Mouse (Mus musculus): ENCODE results near the gene Myo6. TPM values are rescaled to one million over a fixed set of nuclear protein-coding genes. Genes with fewer than 3 reads are reported as not detected.

The Myo6 gene
- polyA plus RNA-seq, 1 experiment from 2014 or later = 15.2 TPM

DNA sequence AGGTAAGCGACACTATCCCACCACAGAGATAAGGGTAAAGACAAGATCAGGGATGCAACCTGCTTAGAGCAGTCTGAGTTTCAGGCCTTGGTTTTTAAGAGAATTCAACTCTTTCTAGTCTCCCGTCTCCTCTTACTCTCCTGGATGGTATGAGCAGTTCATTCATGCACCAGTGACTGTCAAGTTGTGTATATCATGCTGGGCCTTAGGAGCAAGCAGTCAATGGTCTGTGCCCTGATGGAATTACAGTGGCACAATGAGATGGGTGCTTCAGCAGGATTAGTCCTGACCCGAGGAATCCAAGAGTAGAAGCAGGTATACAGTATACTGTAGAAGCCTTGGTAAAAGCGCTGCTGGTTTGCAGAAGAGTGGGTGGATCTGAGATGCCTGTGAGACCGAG is 50.7 kb downstream of the Myo6 start:
- WGBS = 80% methylated on average over 5 of the region's 5 CpGs
- ATAC-seq (ENCODE audit: insufficient number of reproducible peaks, insufficient read depth, low FRiP score, low read depth) = no peak

DNA sequence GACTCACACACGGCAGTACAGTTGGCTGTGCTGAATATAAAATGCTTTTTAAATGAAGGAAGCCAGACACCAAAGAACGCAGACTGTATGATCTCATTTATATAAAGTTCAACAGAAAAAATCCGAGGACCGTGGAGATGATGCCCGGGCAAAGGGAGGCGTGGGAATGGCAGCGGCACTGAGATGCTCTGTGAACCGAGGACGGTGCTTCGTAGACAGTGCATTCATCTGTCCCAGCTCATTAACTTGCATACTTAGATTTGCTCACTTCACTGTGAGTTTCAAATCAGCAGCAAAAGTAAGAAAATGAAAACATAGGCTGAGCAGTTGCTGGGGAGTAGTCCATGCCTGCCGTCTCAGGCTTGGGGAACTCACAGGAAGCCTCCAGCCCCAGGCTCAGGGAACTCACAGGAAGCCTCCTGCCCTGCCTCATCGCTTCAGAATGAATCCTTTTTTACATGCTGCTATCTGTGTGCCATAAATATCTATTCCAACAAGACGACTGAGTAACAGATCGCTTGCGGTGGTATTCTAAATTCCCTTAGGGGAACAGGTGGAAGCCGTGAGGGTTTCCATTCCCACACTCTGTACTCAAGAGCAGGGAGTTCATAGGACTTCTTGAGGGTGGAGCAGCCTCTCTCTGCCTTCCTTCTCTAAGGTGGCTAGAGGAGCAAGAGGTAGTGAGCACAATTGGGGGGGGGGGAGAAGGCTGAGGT is 52.1 kb downstream of the Myo6 start:
- WGBS = 65% methylated on average over 16 of the region's 16 CpGs
- peaks cover 2 to 14% of the 10 kb centered on the region in 2 experiments; a peak in 3 of 4 replicates for H3K4me1 ChIP-seq (ENCODE audit: control insufficient read depth in 2 of 2, insufficient read depth in 2 of 2, low read length in 2 of 2)
- no peaks in the 10 kb centered on the region for H3K27me3 ChIP-seq (ENCODE audit: control insufficient read depth, insufficient read depth, low read length)
- H3K9me3 ChIP-seq (ENCODE audit: control insufficient read depth, low read length) = no peaks in the 10 kb centered on the region
- no peak for ATAC-seq (ENCODE audit: insufficient number of reproducible peaks, insufficient read depth, low FRiP score, low read depth)
- H3K27ac ChIP-seq (replicated peaks in 1 of 2; ENCODE audit: control insufficient read depth in 1 of 2, insufficient read depth in 1 of 2, low read depth in 2 of 2, low read length in 2 of 2) = peak overlapping the region in 1 of 2 experiments; percentile 19; a peak in 1 of 4 replicates
- H3K9ac ChIP-seq (ENCODE audit: low read length) = peak overlapping the region; percentile 21; the same call in 1 of the 2 replicates
- peaks cover 13% of the 10 kb centered on the region for H3K36me3 ChIP-seq (ENCODE audit: control insufficient read depth, insufficient read depth, low read length)
- no peak overlapping the region for H3K4me2 ChIP-seq (ENCODE audit: low read length)
- H3K4me3 ChIP-seq (ENCODE audit: control insufficient read depth in 1 of 2, insufficient read depth in 1 of 2, low read depth in 1 of 2, low read length in 2 of 2) = no peak overlapping the region

More for the DNA sequence above, 50.7 kb downstream of the Myo6 start:
- Histone ChIP-seq H3K4me2 (ENCODE audit: low read length) (no peak overlapping the region), H3K9ac (ENCODE audit: low read length) (no peak overlapping the region), H3K27me3 (ENCODE audit: control insufficient read depth, insufficient read depth, low read length) (no peaks in the 10 kb centered on the region), H3K27ac (replicated peaks in 1 of 2; ENCODE audit: control insufficient read depth in 1 of 2, insufficient read depth in 1 of 2, low read depth in 2 of 2, low read length in 2 of 2) (no peak overlapping the region), H3K9me3 (ENCODE audit: control insufficient read depth, low read length) (no peaks in the 10 kb centered on the region), H3K36me3 (ENCODE audit: control insufficient read depth, insufficient read depth, low read length) (peaks cover 9% of the 10 kb centered on the region), H3K4me1 (ENCODE audit: control insufficient read depth in 2 of 2, insufficient read depth in 2 of 2, low read length in 2 of 2) (peaks cover 2 to 14% of the 10 kb centered on the region in 2 experiments; a peak in 3 of 4 replicates), H3K4me3 (ENCODE audit: control insufficient read depth in 1 of 2, insufficient read depth in 1 of 2, low read depth in 1 of 2, low read length in 2 of 2) (no peak overlapping the region)

DNA sequence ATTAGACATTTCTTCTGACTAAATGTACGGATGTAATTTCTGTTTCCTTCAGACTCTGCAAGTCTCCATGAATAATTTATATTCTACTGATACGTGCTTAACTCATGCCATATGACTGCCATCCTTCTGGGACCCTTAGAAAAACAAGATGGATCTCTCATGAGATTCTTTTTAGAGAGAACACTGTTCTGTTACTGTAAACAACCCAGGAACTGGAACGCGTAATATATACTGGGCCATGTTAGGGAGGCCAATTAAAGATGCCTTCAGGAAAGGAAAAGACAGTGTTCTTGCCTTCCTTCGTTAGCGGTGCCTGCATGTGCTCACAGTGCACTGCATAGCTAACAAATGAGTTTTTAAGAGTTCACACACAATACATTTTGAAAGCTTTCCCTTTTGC is 53.9 kb downstream of the Myo6 start:
- H3K4me1 ChIP-seq (ENCODE audit: control insufficient read depth in 2 of 2, insufficient read depth in 2 of 2, low read length in 2 of 2) = peaks cover 2 to 14% of the 10 kb centered on the region in 2 experiments; a peak in 3 of 4 replicates
- no peak overlapping the region for H3K4me3 ChIP-seq (ENCODE audit: control insufficient read depth in 1 of 2, insufficient read depth in 1 of 2, low read depth in 1 of 2, low read length in 2 of 2)
- H3K4me2 ChIP-seq (ENCODE audit: low read length) = no peak overlapping the region
- H3K9me3 ChIP-seq (ENCODE audit: control insufficient read depth, low read length) = no peaks in the 10 kb centered on the region
- peaks cover 13% of the 10 kb centered on the region for H3K36me3 ChIP-seq (ENCODE audit: control insufficient read depth, insufficient read depth, low read length)
- no peak overlapping the region for H3K27ac ChIP-seq (replicated peaks in 1 of 2; ENCODE audit: control insufficient read depth in 1 of 2, insufficient read depth in 1 of 2, low read depth in 2 of 2, low read length in 2 of 2)
- no peak for ATAC-seq (ENCODE audit: insufficient number of reproducible peaks, insufficient read depth, low FRiP score, low read depth)
- H3K27me3 ChIP-seq (ENCODE audit: control insufficient read depth, insufficient read depth, low read length) = no peaks in the 10 kb centered on the region
- H3K9ac ChIP-seq (ENCODE audit: low read length) = no peak overlapping the region
- WGBS = 91% methylated on average over 6 of the region's 6 CpGs

DNA sequence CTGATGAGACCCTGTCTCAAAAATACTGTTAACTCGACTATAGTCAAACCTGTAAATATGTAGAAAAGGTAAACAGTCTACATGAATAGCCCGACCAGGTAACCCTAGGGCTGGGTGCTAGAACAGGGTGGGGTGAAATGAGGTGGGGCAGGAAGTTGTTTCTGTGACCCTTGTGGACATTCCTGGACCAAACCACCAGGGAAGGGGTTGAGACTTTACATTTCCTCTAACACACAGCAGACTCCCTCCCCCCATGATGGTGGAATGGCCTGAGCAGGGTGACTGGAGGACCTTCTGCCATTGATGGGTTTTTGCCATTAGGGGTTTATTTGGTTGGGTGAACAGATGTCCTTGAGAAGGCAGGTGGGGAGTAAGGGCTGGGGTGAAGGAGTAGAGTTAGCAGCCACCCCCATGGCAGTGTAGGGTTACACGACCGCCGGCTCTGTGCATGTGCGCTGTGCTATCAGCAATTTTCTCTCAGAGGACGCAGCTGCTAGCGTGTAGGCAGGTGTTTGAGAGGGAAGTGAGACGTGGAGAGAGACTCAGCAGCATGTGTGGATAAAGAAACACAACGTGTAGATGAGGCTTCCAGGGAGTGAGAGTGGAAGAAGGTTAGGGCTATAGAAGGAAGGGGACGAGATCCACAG is 59.3 kb downstream of the Myo6 start:
- Histone ChIP-seq H3K27me3 (ENCODE audit: control insufficient read depth, insufficient read depth, low read length) (no peaks in the 10 kb centered on the region), H3K9ac (ENCODE audit: low read length) (no peak overlapping the region), H3K4me3 (ENCODE audit: control insufficient read depth in 1 of 2, insufficient read depth in 1 of 2, low read depth in 1 of 2, low read length in 2 of 2) (no peak overlapping the region), H3K27ac (replicated peaks in 1 of 2; ENCODE audit: control insufficient read depth in 1 of 2, insufficient read depth in 1 of 2, low read depth in 2 of 2, low read length in 2 of 2) (no peak overlapping the region), H3K36me3 (ENCODE audit: control insufficient read depth, insufficient read depth, low read length) (peaks cover 11% of the 10 kb centered on the region; the same call in 1 of the 2 replicates), H3K4me1 (ENCODE audit: control insufficient read depth in 2 of 2, insufficient read depth in 2 of 2, low read length in 2 of 2) (no peaks in the 10 kb centered on the region), H3K9me3 (ENCODE audit: control insufficient read depth, low read length) (no peaks in the 10 kb centered on the region), H3K4me2 (ENCODE audit: low read length) (no peak overlapping the region)
- WGBS = 68% methylated on average over 11 of the region's 11 CpGs
- no peak for ATAC-seq (ENCODE audit: insufficient number of reproducible peaks, insufficient read depth, low FRiP score, low read depth)

DNA sequence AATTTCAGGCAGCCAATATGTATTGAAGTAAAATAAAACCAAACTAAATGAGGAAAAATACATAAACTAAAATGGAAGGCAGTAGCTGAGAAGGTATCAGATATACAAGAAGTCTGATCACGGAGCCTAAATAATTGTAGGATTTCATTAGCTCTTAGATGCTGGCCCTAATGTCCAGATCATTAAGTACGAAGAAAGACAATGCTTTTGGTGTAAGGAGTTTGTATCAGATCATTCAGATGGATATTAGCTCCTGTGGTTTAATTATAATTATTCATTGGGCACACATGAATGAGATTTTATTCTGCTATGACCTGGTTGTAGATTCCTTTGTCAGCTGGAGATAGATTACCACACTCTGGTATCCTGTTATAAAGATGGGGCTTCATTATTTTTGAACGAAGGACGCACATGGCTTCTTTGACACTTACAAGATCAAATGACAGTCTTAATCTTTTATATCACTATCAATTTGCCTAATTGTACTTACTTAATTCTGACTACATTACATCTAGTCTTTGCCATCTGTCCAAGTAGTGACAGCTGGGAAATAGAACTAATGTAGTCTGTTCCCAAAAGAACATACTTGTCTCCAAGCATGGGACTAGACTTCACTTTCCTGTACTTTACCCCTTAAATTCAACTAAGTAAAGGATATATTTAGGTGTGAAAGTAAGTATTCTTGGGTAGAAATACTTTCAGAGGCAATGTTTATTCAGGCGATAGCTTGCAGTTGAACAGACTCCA is 61.9 kb downstream of the Myo6 start:
- Histone ChIP-seq H3K4me1 (ENCODE audit: control insufficient read depth in 2 of 2, insufficient read depth in 2 of 2, low read length in 2 of 2) (no peaks in the 10 kb centered on the region), H3K4me3 (ENCODE audit: control insufficient read depth in 1 of 2, insufficient read depth in 1 of 2, low read depth in 1 of 2, low read length in 2 of 2) (no peak overlapping the region), H3K9me3 (ENCODE audit: control insufficient read depth, low read length) (no peaks in the 10 kb centered on the region), H3K27ac (replicated peaks in 1 of 2; ENCODE audit: control insufficient read depth in 1 of 2, insufficient read depth in 1 of 2, low read depth in 2 of 2, low read length in 2 of 2) (no peak overlapping the region), H3K9ac (ENCODE audit: low read length) (no peak overlapping the region), H3K36me3 (ENCODE audit: control insufficient read depth, insufficient read depth, low read length) (0 out of 2 replicates have a peak, but pooled peaks cover 3% of the 10 kb centered on the region), H3K4me2 (ENCODE audit: low read length) (no peak overlapping the region), H3K27me3 (ENCODE audit: control insufficient read depth, insufficient read depth, low read length) (no peaks in the 10 kb centered on the region)
- WGBS = 89% methylated on average over 5 of the region's 5 CpGs
- no peak for ATAC-seq (ENCODE audit: insufficient number of reproducible peaks, insufficient read depth, low FRiP score, low read depth)

DNA sequence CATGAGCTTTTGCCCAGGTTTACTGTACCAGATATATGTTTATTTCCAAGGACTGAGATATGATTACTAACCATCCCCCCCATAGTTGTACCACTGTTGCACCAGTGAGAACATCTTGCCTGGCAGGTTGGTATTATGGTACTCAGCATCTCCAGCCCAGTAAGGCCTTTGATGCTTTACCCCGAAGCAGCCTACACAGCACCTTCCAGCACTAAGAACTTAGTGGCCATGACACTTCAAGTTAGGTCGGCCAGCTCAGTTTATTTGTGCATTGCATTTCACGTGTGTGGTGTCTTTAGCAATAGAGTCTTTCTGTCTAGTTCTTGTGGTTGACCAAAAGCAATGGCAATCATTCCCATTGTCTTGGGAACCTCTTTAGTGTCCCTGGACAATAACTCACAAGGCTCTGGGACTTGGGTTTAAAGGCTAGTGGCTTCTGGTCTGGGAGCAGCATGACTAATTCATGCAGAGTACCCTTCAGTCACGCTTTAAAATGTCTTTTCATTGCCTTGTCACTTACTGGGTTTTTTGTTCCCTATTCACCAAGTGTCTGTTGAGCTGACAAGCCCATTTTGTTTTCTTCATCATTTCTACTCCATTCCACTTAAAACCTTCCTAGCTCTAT is 69.1 kb downstream of the Myo6 start:
- WGBS = 81% methylated on average over 4 of the region's 4 CpGs
- H3K4me3 ChIP-seq (ENCODE audit: control insufficient read depth in 1 of 2, insufficient read depth in 1 of 2, low read depth in 1 of 2, low read length in 2 of 2) = no peak overlapping the region
- ATAC-seq (ENCODE audit: insufficient number of reproducible peaks, insufficient read depth, low FRiP score, low read depth) = no peak
- no peak overlapping the region for H3K9ac ChIP-seq (ENCODE audit: low read length)
- H3K4me2 ChIP-seq (ENCODE audit: low read length) = no peak overlapping the region
- H3K27ac ChIP-seq (replicated peaks in 1 of 2; ENCODE audit: control insufficient read depth in 1 of 2, insufficient read depth in 1 of 2, low read depth in 2 of 2, low read length in 2 of 2) = no peak overlapping the region
- H3K4me1 ChIP-seq (ENCODE audit: control insufficient read depth in 2 of 2, insufficient read depth in 2 of 2, low read length in 2 of 2) = no peaks in the 10 kb centered on the region
- no peaks in the 10 kb centered on the region for H3K27me3 ChIP-seq (ENCODE audit: control insufficient read depth, insufficient read depth, low read length)
- H3K36me3 ChIP-seq (ENCODE audit: control insufficient read depth, insufficient read depth, low read length) = no peaks in the 10 kb centered on the region
- no peaks in the 10 kb centered on the region for H3K9me3 ChIP-seq (ENCODE audit: control insufficient read depth, low read length)

DNA sequence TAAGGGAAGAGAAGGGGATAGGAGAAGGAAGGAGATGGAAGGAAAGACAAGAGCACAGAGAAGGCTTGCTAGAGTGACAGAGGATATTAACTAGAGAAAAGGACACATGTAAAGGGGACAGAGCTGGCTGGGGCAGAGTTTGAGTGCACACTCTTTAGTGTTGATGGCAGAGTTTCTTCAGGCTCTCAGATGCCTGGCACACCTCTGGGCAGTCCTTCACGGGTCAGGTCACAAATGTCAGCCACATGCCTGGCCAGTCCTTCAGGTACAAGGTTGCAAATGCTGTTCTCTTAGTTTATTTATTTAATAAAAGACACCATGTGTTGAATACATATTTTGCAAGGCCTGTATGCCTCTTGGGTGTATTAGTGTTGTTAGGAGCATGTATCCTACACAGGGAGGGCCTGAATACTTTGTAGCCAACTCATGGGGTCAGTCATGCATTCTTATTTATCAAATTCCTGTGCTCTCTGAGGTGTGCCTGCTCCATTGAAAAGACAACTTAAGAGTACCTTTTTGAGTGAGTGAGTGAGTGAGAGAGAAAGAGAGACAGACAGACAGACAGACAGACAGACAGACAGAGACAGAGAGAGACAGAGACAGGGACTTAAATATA is 72.5 kb downstream of the Myo6 start:
- no peak for ATAC-seq (ENCODE audit: insufficient number of reproducible peaks, insufficient read depth, low FRiP score, low read depth)
- Histone ChIP-seq H3K36me3 (ENCODE audit: control insufficient read depth, insufficient read depth, low read length) (peaks cover 6% of the 10 kb centered on the region; the same call in 1 of the 2 replicates), H3K9ac (ENCODE audit: low read length) (no peak overlapping the region), H3K27me3 (ENCODE audit: control insufficient read depth, insufficient read depth, low read length) (no peaks in the 10 kb centered on the region), H3K9me3 (ENCODE audit: control insufficient read depth, low read length) (peaks cover 7% of the 10 kb centered on the region; the same call in 1 of the 2 replicates), H3K27ac (replicated peaks in 1 of 2; ENCODE audit: control insufficient read depth in 1 of 2, insufficient read depth in 1 of 2, low read depth in 2 of 2, low read length in 2 of 2) (no peak overlapping the region), H3K4me2 (ENCODE audit: low read length) (no peak overlapping the region), H3K4me1 (ENCODE audit: control insufficient read depth in 2 of 2, insufficient read depth in 2 of 2, low read length in 2 of 2) (no peaks in the 10 kb centered on the region), H3K4me3 (ENCODE audit: control insufficient read depth in 1 of 2, insufficient read depth in 1 of 2, low read depth in 1 of 2, low read length in 2 of 2) (no peak overlapping the region)
- WGBS = 72% methylated on average over 1 of the region's 1 CpGs
